Mouse (Mus musculus) heart, postnatal 14 days (tissue): ENCODE data around the gene Nckap1l. TPM values are rescaled to one million over a fixed set of nuclear protein-coding genes. Genes with fewer than 3 reads are reported as not detected.
A peak's percentile ranks its signal among the peaks of the same experiment; 100 is the strongest.
"Not testable (repeated sequence)": the region's sequence is repeated elsewhere in the genome, so short reads cannot be mapped to it uniquely, and the experiment has no call there.

Experiments
- DNase-seq, 2 experiments: peaks; one replicate each; pipeline ENCODE4 v3.0.0; 2021 to 2022
- intact Hi-C: fragments of 180-260 bp; cut with DNase I; formaldehyde crosslinking; loops from one replicate; pipeline ENCODE4 v1.15.1; 2025
- long read RNA-seq, 2 experiments: library from polyadenylated mRNA; stranded (forward); transcript quantifications; one replicate each; pipeline ENCODE4 v2.0.0; 2021
- total RNA-seq, 2 experiments: library from RNA; stranded (reverse); gene quantifications; 2 replicates each; pipeline ENCODE4 v1.2.3; 2021

Nckap1l gene
- 1 to 10 TPM; 4.4 to 6.7 TPM for total RNA-seq
- long read RNA-seq, experiment 1, full-length matches to known transcripts: 1 of 2 reads
- long read RNA-seq, experiment 1, partial matches to known transcripts: 1 of 2 reads
- long read RNA-seq, experiment 1, other reads (novel, unspliced or antisense): 0 of 2 reads
- long read RNA-seq, experiment 2, full-length matches to known transcripts: 3 of 4 reads
- long read RNA-seq, experiment 2, partial matches to known transcripts: 0 of 4 reads
- long read RNA-seq, experiment 2, other reads (novel, unspliced or antisense): 1 of 4 reads

- peak; percentile 30 to 38 for DNase-seq
- intact Hi-C loops: no loop called here
Observed at GRCm38 (mm10) chr15:103453551-103454218, at the start of gene Nckap1l. TSS of gene Nckap1l (plus strand) at chr15:103453794.

DNA sequence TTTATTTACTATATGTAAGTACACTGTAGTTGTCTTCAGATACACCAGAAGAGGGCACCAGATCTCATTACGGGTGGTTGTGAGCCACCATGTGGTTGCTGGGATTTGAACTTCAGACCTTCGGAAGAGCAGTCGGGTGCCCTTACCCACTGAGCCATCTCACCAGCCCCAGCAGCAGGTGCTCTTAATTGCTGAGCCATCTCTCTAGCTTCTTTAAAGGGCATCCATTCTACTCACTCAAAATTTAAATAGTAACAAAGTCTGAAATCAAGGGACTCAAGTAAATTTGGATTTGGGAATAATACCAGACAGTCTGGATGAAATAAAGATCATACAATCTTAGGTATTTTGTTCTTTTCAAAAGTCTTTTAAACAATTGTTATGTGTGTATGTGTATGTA, 48.0 kb upstream of the Nckap1l start:
- intact Hi-C loops, DNase-seq: not testable (repeated sequence)

DNA sequence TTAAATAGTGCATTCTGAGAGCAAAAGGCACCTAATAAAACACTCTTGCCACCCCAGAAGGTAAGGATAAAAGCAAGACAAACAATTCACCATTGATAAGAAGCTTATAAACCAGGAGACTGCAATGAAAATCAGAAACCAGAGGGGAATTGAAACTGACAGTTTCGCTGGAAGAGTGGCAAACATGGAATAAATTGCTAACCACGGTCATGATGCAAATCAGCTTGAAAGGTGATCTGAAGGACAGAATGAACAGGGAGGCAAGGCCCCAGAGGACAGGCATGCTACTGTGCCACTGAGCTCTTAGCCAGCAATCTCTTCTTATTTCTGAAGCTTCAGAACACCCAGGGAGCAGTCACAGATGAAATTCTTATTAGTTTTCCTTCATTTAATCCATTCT, 26.6 kb upstream of the Nckap1l start:
- DNase-seq: no peak
- intact Hi-C loops: no loop called here

GRCm38 (mm10) chr15:103430241-103430640, 23.4 kb upstream of the Nckap1l start, which contains the start of gene Gtsf1:
TSS of gene Gtsf1 (minus strand) at chr15:103430470.
- intact Hi-C loops: no loop called here
- DNase-seq: no peak

GRCm38 (mm10) chr15:103445966-103446365, 7.6 kb upstream of the Nckap1l start:
- DNase-seq, intact Hi-C loops: not testable (repeated sequence)

- intact Hi-C loops: no loop called here
- no peak for DNase-seq
Observed at GRCm38 (mm10) chr15:103448369-103448768, 5.2 kb upstream of the Nckap1l start, which contains the start of gene Gtsf2. TSS of gene Gtsf2 (minus strand) at chr15:103448469.

GRCm38 (mm10) chr15:103454449-103454848, 855 bp downstream of the Nckap1l start:
- intact Hi-C loops: no loop called here
- DNase-seq: no peak

DNA sequence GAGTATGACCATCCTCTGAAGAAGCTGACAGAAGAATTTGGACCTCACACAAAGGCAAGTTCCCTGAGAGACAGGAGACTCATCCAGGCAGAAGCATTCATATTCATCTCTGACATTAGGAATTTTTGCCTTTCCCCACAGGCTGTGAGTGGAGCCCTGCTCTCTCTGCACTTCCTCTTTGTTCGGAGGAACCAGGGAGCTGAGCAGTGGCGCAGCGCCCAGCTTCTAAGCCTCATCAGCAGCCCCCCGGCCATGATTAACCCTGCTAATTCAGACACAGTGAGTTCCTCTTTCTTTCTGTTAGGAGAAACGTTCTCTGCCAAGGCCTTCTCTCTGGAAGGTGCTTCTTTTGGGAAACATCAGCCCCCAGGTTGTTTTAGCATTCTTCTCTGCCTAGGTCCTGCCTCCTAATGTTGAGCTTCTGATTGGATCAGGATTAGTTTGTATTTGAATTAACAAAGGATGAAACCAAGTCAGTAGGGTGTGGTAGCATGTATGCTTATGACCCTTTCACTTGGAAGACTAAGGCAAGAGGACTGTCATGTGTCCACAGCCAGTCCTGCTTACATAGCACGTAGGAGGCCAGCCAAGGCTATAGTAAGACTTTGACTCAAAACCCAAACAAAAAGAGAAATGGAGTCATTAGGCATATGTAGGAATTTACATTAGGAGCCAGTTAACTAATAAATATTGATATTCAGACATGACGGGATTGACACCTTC, 9.1 kb downstream of the Nckap1l start:
- intact Hi-C loops: no loop called here
- peak; percentile 6 to 11 for DNase-seq

DNA sequence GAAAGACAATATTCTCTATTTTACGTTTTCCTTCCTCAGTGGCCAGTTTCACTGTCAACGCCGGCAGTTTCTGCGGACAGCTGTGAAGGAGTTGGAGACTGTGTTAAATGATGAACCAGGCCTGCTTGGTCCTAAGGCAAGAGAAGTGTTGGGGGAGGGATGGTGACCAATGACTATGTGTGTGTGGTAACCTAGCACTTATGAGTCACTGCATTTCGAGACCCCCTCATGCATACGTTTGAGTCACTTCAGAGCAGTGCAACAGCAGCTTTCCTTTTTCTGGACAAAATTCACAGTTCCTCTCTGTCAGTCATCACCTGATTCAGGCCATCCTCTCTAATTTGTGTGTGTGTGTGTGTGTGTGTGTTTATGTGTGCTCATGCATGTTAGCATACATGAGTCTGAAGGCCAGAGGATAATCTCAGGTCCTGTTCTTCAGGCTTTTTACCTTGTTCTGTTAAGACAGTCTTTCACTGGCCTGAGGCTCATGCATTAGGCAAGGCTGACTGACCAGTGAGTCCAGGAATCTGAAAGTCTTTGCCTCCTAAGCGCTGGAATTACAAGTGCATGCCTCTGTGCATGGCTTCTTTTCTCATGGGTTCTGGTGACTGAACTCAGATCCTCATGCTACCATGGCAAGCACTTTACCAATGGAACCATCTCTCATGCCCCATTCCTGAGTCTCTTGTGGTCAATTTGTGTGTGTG, 18.0 kb downstream of the Nckap1l start:
- no peak for DNase-seq
- intact Hi-C loops: no loop called here

GRCm38 (mm10) chr15:103472265-103472664, 18.7 kb downstream of the Nckap1l start:
- no peak for DNase-seq
- intact Hi-C loops: no loop called here

DNA sequence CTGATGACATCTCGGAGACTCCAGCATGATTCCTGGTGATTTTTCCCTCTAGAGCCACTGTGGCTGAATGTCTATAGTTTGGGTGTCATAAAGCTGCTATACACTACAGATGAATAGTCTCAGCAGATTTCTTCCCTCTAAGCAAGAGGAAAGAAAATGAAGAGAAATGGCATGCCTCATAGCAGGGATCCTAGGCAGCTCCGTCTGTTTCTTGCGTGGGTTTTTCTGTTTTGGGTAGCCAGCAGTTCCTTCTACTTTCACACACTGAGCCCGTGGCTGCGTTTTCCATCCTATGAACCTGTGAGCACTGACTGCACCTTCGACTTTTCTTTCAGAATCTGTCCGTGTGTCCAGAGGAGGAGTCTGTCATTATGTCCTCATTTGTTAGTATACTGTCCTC, 19.6 kb downstream of the Nckap1l start:
- intact Hi-C loops: no loop called here
- DNase-seq: no peak

- no peak for DNase-seq
- intact Hi-C loops: no loop called here
Observed at GRCm38 (mm10) chr15:103473769-103474168, 20.2 kb downstream of the Nckap1l start.

DNA sequence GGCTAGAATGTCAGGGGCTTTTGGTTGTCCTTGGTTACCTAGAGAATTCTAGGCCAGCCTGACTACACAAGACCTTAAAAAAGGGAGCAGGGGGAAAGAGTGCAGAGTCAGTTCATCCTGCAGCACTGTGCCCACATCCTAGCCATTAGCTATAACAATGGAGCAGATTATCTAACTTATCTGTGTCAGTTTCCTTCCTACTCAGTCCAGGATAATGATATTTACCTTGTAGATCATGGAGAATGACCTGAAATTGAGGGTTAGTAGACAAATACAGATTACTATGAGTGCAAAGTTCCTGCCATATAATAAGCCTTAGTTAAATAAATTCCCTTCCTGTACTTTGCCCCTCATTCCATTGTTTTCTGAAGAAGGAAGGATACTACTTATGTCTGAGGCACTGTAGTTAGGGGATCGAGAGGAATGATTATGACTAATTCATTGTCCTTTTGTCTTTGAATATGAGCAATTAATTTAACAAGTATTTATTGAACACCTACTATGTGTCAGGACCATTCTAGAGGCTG, 25.5 kb downstream of the Nckap1l start:
- no peak for DNase-seq
- intact Hi-C loops: no loop called here

DNA sequence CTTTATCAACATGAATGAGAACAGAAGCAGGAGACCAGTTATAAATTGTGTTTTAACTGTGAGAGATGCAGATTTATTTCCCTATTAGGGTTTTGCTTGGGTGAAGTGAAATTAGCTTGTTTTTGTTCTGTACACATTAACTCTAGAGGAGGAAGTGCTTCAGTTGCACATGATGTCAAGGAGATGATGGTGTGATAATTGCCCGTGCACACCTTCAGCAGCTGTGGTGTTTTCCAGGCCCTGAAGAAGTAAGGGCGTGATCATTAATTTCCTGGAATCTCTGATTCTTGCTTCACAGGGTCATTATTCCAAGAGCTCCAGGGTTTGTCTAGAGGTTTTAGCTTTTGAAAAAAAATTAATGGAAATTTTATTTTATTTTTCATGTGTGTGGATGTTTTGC, 26.5 kb downstream of the Nckap1l start:
- DNase-seq: no peak
- intact Hi-C loops: no loop called here

DNA sequence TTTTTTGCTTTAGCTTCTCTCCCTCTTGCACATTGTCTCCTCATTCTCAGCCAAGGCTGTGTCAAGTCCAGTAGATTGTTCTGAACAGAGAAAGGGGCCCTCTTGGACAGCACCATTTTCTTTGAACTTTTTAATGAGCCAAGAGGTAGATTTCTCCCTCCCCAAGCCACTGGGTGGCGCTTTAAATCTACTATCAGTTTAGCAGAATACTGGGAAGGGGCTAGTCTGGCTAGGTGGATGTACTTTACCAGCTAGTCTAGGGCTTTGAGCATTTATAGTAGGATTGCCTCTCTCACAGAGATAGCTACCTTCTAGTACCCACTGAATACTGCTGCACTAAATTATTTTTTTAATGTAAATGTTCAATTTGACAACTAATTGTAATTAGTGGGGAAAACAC, 28.9 kb downstream of the Nckap1l start:
- DNase-seq: peak in 1 of 2 experiments; percentile 19
- intact Hi-C loops: no loop called here

DNA sequence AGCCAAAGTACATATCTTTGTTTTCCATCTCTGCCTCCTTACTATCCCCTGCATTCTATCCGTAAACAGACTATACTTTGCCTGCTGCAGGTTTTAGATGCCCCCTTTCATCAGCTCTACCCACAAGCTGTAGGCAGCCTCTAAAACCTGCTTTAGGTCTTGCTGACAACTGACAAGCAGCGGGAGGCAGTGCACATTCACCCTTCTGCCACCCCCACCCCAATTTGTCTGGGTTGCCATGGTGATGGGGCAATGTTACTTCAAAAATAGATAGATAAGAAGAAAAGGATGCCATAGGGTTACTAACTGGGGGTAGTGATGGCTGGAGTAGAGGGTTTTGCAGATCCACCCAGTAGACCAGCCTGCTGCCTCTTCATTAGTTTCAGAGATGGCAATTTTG, 30.9 kb downstream of the Nckap1l start:
- DNase-seq: no peak
- intact Hi-C loops: no loop called here

DNA sequence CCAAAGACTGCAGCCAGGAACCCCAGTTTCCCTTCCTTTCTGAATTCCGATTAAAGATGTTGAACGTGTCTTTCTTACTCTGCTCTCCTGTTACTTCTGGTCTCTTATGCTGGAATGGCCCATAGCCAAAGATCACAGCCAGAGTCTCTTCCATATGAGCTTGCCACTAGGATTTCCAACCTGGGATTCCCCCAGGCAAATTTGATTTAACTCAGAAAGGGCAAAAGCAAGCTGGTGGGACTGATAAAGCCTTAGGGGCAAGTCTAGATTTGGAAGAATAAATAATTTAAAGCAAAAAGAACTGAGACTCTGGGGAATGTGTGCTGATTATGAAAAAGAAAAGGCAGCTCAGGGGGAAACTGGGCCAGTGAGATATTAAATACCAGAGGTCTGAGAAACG, 31.5 kb downstream of the Nckap1l start:
- DNase-seq: no peak
- intact Hi-C loops: no loop called here

DNA sequence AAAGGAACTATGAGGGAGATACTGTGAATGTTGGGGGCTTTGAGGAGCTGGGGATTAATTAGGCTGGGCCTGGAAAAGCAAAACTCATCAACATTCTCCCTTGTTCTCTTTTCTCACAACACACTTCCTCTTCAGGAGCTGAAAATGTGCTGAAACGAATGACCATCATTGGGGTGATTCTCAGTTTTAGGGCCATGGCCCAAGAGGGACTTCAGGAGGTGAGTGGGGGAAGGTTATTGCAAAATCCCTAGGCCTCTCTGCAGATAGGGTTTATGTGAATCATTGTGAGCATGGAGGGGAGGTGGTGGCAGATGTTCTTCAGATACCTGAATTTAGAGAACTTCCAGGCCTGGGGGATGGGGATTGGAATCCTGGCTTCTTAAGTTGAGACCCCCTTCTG, 33.1 kb downstream of the Nckap1l start:
- intact Hi-C loops: no loop called here
- no peak for DNase-seq

DNA sequence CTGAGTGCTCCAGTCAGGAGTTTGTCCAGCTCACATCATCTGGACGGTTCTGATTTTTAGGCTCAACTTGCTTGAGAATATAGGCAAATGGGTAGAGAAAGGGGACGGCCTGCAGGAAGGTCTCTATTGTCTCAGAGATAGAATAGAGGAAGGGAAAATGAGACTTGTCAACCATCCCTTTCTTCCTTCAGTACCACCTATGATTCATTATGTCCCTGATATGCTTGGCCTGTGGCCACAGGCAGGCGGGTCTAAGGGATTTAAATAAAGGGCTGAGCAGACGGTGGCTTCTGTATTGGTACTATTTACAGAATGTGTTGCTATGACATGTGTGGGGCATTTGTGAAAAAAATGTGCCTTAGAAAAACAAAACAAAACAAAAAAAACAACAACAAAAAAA, 34.7 kb downstream of the Nckap1l start:
- DNase-seq: no peak
- intact Hi-C loops: no loop called here
